Mouse (Mus musculus) right cerebral cortex, adult 2 months (tissue): ENCODE data around the gene Maml3.

Source experiments
- DNase-seq, 2 experiments: peaks; one replicate each; pipeline ENCODE4 v3.0.0; 2021 to 2022; ENCODE audit warnings: low spot score in 2 of 2

Maml3 gene

DNA sequence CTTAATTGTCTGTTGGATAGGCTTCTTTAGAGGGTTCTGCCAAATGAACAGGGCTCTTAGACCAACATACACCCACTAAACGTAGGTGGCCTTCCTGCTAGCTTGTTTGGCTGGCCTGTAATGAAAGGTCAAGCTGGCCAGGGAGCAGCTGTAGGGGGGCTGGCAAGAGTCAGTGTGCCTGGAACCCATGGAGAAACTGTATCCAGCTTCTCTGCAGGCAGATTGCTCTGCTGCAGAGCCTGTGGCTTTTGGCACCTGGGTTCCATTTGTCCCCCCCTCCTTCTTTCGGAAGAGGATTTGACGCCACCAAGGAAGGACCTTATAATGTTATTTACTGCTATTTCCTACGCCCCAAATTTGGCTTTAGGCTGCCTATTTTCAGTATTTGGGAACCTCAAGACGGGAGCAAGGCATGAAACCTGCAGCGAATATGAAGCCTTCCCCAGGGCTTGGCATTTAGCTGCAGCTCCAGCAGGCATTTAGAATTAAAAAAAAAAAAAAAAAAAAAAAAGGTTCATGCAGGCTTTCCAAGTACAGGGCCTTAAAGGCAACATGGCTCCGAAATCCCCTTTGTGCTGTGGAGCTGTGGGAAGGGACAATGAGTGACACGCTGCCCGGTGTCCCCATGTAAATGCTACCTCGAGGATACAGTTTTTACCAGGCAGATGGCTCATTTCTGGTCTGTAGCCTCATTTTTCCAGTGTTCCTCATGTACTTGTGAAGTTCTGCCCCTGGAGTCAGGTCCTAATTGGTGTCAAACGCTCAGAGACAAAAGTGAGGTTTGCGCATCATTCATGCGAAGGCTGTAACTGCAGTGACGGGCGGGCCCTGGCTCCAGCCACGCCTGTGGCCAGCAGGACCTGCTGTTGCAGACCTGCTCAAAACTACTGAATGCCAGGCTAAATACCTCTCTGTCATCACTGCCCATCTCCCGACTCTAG lies 356.2 kb downstream of the Maml3 start:
- no peak for DNase-seq

DNA sequence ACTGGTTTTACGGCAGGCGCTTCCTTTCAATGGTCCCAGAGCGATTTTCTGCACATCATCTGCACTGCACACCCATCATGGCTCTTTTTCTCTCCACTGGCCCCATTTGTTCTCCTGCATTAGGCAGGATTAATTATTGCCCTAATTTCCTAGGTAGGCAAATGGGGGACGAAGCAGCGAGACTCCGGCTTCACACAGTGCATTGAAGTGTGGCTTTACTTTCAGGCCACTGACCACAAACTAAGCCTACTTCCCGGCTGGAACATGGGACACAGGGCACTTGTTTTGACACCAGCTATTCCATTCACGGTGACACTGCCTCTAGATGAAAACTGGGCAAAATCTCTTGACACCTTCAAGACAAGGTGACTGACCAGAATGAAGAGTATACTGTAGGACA lies 358.1 kb downstream of the Maml3 start:
- DNase-seq = no peak

DNA sequence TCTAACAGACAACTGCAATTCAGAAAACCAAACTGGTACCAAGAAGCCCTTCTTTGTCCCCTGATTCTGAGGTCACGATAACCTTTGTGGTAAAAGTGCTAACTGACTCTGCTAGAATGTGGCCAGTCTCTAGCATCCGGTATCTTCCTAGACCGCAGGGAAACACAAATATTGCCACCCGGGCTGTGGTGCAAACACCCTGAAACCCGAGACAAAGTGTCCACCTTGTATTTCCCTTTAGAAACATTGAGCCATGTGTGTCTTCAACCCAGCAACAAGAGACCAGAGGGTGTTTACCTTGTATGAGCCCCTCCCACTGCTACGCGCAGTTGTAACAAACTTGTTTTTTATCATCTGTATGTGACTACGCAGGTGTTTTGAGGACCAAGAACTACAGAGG lies 359.7 kb downstream of the Maml3 start:
- no peak for DNase-seq

DNA sequence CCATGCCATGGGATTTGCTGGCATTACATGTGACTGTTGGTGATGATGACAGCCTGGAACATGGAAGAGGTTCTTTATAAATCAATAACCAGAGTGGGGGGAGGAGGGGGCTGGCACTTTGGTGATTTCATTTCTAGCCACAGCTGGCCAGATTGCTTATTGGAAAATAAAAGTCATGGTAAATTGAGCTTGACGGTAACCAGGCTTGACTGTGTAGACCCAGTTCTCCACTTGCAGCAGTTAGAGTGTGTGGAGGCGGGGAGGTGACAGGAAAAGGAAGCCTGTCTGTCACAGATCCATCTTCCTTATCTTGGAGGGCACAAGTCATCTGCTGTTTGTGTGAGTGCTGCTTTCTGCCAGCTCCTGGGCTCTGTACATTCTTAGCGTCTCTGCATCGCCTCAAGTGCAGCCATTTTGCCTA lies 360.5 kb downstream of the Maml3 start:
- DNase-seq = no peak

DNA sequence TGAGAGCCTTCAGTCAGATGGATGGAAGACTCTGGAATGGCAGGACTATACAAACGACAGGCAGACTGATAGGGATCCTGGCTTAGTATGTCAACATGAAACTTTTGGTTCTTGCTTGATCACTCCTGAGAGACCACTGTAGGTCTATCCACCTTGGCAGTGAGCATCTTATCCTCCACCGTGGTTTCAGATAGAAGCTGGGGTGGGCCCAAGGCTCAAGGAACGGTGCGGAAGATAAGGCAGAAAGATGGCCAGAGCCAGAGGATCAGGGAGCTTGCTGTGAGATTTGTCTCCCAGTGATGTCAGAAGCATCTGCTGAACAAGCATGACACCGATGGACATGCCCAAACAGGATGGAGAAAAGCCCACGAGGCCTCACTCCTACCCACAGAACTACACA lies 362.5 kb downstream of the Maml3 start:
- no peak for DNase-seq

DNA sequence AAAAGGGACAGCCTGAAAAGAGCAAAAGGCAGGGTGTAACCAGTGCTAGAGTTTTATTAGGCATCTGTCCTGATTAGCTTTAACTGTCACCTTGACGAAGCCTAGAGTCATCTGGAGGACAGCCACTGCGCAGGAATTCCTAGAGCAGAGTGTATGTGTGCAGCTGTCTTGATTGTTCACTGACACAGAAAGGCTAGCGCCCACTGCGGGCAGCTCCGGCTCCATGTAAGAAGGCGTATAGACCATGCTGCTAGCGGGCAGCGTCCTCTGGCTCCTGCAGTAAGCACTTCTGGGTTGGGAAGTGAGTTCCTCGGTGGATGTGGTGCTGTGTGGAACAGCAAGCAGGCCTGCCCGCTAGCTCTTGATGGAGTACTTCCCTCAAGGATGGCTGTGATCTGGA lies 363.1 kb downstream of the Maml3 start:
- DNase-seq = no peak

DNA sequence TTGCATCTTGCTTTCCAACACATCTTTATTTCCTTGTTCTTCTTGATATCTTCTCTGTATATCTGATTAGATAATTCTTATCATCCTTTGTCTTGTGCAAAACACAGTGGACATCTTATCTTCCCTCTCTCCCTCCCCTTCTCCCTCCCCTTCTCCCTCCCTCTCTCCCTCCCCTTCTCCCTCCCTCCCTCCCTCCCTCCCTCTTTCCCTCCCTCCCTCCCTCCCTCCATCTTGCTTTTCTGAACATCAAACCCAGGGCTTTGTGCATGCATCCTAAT lies 365.1 kb downstream of the Maml3 start:
- no peak for DNase-seq

DNA sequence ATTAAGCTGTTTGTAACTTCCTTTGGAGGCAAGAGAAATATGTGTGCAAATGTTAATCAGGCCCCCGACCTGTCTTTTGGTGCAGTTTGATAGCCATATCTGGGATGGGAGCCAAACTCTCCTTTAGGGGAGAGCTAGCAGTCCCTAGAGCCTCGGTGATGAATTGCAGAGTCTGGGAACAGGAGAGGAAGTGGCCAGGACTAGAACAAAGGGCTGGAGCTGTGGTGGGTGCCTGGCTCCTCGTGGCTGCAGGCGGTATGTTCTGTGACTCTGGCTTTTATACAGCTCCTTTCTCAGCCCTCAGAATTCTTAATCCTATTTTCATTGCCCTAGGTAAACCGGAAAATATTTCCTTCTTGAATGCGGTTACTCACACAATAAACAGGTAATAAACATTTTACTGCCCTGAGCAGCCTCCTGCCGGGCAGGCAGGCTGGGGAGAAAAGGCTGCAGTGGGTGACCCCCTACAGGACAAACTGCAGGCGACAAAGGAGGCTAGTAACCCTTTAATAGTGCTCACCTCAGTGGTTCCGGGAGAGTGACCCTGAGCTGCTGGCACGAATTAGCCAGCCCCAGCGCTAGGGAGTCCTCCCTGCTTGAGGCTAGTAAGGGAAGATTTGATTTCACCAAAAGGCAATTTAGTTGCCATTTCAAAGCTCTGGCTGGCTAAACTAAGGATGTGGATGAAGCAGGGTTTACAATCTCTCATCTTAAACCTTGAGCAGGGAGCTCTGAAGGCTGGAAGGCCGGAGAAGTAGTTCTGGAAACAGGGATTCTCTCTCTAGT lies 365.6 kb downstream of the Maml3 start:
- DNase-seq = no peak

DNA sequence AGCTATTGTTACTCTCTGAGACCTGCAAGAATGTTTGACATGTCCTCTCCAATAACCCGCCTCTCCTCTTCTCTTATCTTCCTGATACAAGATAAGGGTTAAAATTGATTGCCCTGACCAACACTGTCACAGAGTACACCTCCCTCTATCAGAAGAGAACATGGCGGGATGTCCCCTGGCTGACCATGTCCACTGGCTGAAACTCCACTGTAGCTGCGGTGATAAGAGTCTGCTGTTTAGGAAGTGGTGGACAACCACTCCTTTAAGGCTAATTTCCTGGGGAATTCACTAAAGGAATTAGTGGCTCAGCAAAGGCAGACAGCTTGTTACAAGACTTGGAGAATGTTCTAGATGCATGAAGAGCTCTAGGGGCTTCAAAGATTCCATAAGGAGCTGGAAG lies 371.2 kb downstream of the Maml3 start:
- no peak for DNase-seq

DNA sequence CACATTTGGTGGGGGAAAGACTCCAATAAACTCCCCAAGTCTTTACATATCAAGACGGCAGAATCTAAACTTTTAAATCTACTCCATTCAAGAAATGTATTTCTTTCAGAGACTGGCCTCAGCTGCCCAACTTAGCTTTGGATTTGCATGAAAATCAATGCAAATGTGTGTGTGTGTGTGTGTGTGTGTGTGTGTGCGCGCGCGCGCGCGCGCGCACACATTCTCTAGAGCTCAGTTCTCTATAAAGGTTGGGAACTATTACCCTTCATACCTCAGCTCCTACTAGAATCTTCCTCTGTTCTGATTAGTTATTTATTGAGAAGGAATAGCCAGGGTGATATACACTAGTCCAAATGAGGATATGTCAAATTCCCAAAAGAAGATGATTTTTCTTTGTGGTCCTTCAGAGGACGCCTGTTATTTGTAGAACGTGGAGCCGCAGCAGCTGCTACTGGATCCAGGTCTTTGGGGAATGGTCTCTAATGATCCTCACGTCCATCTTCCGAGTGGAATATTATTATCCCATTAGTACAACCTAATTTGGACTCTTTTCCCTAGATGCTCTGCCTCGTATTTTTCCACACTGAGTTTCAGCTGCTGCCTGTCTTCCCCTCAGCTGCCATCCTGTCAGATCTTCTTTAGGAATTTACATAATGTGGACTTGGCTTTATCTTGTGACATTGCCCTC lies 372.8 kb downstream of the Maml3 start:
- DNase-seq = no peak

DNA sequence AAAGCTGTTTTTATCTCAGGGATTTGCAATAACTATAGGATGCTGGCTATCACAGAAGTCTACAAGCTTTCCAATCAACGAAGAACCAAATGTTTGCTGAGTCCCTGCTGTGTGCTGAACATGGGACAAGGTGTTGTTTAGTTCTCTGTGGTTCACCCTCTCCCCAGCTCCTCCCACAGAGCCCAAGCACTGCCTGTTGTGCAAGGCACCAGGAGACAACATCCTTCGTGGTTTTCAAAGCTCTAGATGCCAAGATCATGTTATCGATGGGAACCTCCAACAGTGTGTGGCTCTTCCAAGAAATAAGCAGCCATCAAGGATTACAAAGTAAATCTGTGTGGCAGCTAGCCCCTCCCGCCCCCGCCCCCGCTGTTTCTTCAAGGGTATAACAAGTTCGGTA lies 374.2 kb downstream of the Maml3 start:
- no peak for DNase-seq

DNA sequence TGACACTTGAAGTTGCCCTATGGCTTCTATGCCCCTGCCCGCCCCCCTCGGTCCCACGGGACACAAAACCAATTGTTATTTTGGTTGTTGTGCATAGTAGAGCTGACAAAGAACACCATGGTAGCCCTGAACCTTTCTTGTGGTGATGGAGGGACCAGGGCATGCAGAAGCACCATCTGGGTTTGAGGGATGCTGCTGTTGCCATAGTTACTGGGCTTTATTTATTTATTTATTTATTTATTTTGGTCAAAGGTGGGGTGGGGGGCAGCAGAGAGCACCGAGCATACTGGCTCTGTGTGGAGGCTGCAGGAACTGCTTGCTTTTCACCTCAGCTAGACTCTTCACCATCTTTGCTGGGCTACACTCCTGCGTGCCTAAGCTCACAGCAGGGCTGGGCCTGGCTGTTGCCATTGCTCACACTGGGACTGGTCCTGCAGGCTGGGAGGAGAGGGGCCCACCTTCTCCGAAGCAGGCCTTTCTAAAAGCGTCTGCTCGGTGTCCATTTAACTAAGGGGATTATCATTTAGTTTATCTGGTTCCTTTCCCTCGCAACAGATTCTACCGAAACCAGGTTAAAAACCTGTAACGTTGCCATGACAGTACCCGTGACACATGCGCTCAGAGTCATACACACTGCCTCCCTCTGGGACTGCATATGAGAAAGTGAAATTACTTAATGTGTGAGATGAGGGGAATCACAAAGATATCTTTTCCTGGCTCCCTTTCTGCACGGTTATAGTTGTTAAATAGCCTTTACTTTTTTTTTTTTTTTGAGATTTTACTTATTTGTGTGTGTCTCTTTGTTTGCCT lies 375.6 kb downstream of the Maml3 start:
- DNase-seq = no peak

DNA sequence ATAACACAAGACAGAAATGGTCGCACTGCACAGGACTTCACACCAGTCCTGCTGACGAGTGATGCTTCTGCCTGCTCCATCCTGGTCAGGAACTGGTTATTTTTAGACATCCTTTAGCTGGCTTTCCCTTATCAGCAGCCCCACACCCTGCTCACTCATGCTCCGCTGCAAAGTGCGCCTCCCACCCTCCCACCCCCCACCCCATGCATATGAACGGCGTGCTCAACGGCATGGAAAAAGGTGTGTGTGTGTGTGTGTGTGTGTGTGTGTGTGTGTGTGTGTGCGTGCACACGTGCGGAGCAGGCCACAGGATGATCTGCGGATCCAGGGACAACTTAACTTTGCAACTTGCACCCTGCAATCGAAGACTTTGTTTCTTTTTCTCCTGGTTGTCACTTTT lies 376.4 kb downstream of the Maml3 start:
- DNase-seq = no peak

DNA sequence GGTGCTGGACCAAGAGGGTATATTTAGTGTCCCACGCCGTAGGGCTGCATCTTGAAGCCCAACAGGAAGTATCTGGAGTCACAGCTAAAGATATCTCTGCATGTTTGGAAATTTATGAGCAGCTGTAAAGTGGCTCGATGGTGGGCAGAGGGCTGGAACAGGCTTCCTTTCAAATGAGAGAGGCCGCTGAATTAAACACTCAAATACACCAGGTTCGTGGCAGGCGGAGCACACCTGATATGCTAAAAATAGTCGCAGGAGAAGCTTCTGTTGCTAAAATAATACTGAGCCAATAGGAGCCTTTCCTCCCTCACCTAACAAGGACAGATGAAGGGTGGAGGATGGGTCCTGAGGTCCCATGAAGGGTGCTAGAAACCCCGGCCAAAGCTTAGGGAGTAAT lies 376.9 kb downstream of the Maml3 start:
- peak; percentile 20 to 47 for DNase-seq

DNA sequence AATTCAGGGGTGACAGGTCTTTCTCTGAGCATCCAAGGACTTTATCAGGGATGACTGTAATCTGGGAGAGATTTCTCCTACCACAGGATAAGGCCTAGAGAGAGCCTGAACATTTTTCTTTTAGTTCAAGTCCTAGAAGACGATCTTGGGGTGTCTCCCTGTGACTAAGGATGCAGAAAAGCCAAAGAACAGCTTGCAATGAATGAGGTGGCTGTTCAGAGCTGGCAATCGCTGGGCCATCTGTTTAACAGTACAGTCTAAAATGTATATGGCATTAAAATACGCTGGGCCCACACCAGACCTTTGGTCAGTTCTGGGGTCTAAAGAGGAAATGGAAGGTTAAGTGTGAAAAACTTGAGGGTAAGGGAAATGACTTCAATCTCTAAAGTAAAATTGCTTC lies 377.4 kb downstream of the Maml3 start:
- no peak for DNase-seq

DNA sequence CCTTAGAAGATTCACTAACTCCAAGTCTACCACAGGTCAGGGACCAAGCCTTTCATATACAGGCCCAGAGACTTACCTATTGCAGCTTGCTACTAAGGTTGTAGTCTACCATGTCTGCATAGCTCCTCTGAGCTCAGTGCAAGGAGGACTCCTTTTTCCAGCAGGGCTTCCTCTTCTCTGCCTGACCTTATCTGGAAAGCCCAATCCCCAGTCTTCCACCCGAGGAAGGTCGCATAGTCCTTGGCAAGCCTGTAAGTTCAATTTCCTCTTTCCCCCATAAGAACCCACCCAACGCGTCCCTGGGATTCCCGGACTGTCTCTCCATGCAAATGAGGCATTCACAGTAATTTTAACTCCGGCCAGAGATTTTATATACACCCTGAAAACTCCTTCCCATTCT lies 378.6 kb downstream of the Maml3 start:
- no peak for DNase-seq

DNA sequence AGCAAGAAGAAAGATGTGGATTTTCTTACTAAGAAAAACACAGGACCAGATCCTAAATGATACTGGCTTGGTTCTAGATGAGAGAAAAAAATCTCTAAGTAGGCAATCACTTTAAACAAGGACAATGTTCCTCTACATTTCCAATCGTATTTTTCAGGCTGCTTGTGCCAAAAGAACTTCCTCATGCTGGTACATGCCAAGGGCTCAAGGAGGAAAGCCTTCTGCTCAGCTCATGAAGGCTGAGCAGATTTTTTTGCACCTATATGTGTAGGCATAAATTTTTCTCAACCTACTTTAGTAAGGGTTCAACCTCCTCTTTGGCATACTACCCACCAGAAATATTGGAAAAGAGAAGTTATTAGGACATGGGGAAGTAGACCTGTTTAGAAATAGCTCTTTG lies 384.9 kb downstream of the Maml3 start:
- no peak for DNase-seq

DNA sequence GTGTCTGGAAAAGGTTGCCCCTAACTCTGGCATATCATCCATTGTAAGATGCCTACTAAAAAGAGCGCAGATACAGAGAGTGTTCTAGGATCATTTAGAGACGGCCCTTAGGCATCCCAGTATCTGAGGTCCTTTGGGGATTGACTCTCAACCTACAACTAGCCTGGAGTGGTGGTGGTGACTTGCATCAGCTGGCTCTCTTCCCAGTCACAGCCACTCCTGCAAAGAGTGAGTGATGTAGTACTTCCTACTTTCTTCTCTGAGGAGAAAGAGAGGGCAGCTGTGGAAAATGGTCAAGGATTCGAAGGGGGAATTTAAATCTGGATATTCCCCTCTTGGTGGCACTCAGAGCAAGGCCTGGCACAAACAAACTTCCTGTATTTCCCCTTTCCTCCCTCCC lies 385.5 kb downstream of the Maml3 start:
- no peak for DNase-seq

DNA sequence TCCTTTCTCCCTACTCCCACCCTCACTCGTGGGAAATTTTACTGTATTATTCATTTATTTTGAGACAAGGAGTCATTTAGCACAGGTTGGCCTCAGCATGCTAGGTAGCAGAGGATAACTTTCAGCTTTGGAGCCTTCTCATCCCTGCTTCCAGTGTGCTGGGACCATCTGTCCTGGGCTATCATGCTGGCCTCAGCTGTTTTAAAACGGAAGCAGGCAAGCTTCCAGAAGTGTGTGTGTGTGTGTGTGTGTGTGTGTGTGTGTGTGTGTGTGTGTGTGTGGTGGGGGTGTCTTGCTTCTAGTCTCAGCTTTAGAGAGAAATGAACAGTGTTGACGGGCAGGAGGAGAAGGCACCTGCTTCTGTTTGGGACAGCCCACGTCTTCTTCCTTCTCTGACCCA lies 387.0 kb downstream of the Maml3 start:
- DNase-seq = no peak

DNA sequence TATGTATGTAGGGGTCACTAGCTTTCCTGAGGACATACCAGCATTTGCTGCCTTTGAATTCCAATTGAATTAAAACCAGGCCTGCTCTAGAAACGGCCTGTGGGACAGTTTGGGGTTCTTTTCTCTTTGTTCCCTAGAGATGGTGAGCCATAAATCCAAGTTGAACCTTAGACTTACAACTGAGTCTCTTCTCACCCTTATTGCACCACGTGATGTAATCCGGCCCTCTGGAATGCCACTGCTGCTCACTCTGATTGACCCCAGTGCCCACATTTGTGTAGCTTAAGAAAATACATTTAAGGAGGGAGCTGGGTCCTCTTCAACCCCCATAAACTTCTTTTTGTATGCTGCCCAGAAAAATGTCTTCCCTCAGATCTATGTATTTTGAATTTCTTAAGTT lies 387.4 kb downstream of the Maml3 start:
- no peak for DNase-seq

DNA sequence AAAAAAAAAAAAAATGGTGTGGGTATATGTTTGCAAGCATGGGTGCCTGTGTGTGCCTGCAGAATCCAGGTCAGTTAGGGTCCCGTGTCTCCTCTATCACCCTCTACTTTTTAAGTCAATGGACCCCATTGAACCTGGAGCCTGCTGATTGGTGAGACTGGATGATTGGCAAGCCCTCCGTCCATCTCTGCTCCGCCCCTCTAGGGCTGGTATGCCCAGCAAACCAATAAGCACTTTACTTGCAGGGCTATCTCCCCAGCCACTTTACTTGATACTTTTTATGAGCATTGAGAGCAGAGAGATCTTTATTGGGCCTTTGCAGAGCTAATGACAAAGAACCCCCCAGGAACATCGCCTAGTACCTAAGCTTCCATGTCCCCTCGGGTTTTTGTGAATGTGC lies 390.4 kb downstream of the Maml3 start:
- DNase-seq = no peak

DNA sequence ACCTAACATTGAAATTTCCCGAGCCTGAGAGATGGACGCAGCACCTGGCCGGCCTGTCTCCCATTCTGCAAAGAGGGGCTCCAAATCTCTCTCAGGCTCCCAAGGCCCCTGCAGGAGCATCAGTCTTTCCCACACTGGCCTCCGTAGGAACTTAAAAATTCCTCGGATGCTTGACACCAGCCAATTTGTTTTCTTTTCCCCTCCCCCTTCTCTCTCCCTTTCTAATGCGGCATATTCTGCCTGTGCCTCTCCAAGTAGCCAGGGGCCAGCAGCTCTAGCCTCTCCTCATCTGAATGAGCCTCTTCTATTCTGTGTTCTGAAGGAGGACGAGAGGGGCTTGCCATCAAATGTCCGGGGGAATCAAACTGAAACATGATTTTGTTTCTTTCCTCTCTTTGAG lies 391.6 kb downstream of the Maml3 start:
- DNase-seq = no peak
